Mouse (Mus musculus) heart, embryonic 12.5 days (tissue): Measurements from ENCODE around the gene Kdelc2. TPM values are rescaled to one million over a fixed set of nuclear protein-coding genes. Genes with fewer than 3 reads are reported as not detected.

Experiments
- ATAC-seq: fragments of 200-750 bp; cut with Nextera tagmentation; 2 replicates; pipeline ENCODE4 v1.8.0; 2017; ENCODE audit warnings: moderate TSS enrichment, moderate library complexity; ENCODE audit not compliant: insufficient number of reproducible peaks, low FRiP score
- H3K27ac ChIP-seq: fragments of 300-500 bp; sonication (generic); 2 replicates; pipeline ENCODE4 v1.5.1; 2016; ENCODE audit warnings: mild to moderate bottlenecking, moderate library complexity; ENCODE audit not compliant: poor library complexity, severe bottlenecking
- H3K27me3 ChIP-seq: fragments of 300-500 bp; sonication (generic); replicated peaks from 2 replicates; pipeline ENCODE4 v1.6.1; 2016; ENCODE audit warnings: mild to moderate bottlenecking, moderate library complexity
- H3K36me3 ChIP-seq: fragments of 300-500 bp; sonication (generic); 2 replicates; pipeline ENCODE4 v1.6.1; 2016; ENCODE audit warnings: mild to moderate bottlenecking, moderate library complexity
- H3K4me1 ChIP-seq: fragments of 300-500 bp; sonication (generic); replicated peaks from 2 replicates; pipeline ENCODE4 v1.6.1; 2016; ENCODE audit warnings: mild to moderate bottlenecking
- H3K4me2 ChIP-seq: fragments of 300-500 bp; sonication (generic); 2 replicates; pipeline ENCODE4 v1.6.1; 2016; ENCODE audit warnings: mild to moderate bottlenecking, moderate library complexity
- H3K4me3 ChIP-seq: fragments of 300-500 bp; sonication (generic); 2 replicates; pipeline ENCODE4 v1.5.1; 2016; ENCODE audit warnings: mild to moderate bottlenecking
- H3K9ac ChIP-seq: fragments of 300-500 bp; sonication (generic); 2 replicates; pipeline ENCODE4 v1.6.1; 2016; ENCODE audit warnings: mild to moderate bottlenecking, moderate library complexity
- H3K9me3 ChIP-seq: fragments of 300-500 bp; sonication (generic); replicated peaks from 2 replicates; pipeline ENCODE4 v1.6.1; 2016; ENCODE audit warnings: mild to moderate bottlenecking, moderate library complexity
- WGBS: fragments of 180-500 bp; shearing (Covaris S2); methylation state at CpG from one replicate; pipeline ENCODE4 v1.1.7; 2016; 5-methylcytosine and 5-hydroxymethylcytosine counted together
- polyA plus RNA-seq: library from polyadenylated mRNA; unstranded; fragments of >200 nt; fragmentation: Nextera tagmentation; extraction: Ambion mirVana; gene quantifications from 2 replicates; pipeline ENCODE4 v1.2.1, GENCODE M21; 2016

The Kdelc2 gene
- polyA plus RNA-seq, 1 experiment from 2014 or later: 27.1 TPM

GRCm38 (mm10) chr9:53404050-53404752 is 20.4 kb downstream of the Kdelc2 start:
- Histone ChIP-seq H3K4me3 (no peak overlapping the region), H3K4me2 (no peak overlapping the region; the same call in 1 of the 2 replicates), H3K27me3 (no peaks in the 10 kb centered on the region), H3K27ac (no peak overlapping the region), H3K9ac (no peak overlapping the region), H3K36me3 (peaks cover 7% of the 10 kb centered on the region; the same call in 1 of the 2 replicates), H3K9me3 (no peaks in the 10 kb centered on the region), H3K4me1 (peaks cover 14% of the 10 kb centered on the region)
- ATAC-seq: no peak
- 78% methylated on average over 6 of the region's 6 CpGs for WGBS

- Histone ChIP-seq H3K36me3 (no peaks in the 10 kb centered on the region), H3K9me3 (no peaks in the 10 kb centered on the region), H3K9ac (peak overlapping the region; percentile 34; the same call in 1 of the 2 replicates), H3K27ac (peak overlapping the region; percentile 49; the same call in 1 of the 2 replicates), H3K4me1 (peaks cover 14% of the 10 kb centered on the region), H3K4me3 (peak overlapping the region; percentile 50), H3K4me2 (peak overlapping the region; percentile 73), H3K27me3 (no peaks in the 10 kb centered on the region)
- ATAC-seq: peak; percentile 84
- WGBS: 25% methylated on average over 21 of the region's 21 CpGs
Observed at GRCm38 (mm10) chr9:53404753-53405722, 21.2 kb downstream of the Kdelc2 start.

- no peaks in the 10 kb centered on the region for H3K36me3 ChIP-seq
- no peak overlapping the region for H3K4me2 ChIP-seq
- no peak overlapping the region for H3K9ac ChIP-seq
- no peaks in the 10 kb centered on the region for H3K9me3 ChIP-seq
- no peak overlapping the region for H3K27ac ChIP-seq
- whole genome bisulfite sequencing: 78% methylated on average over 4 of the region's 4 CpGs
- no peak overlapping the region for H3K4me3 ChIP-seq
- H3K4me1 ChIP-seq: 0 out of 2 replicates have a peak, but pooled peaks cover 5% of the 10 kb centered on the region
- no peak for ATAC-seq
- no peaks in the 10 kb centered on the region for H3K27me3 ChIP-seq
Observed at GRCm38 (mm10) chr9:53408548-53408947, 24.7 kb downstream of the Kdelc2 start.

GRCm38 (mm10) chr9:53408953-53409361 is 25.1 kb downstream of the Kdelc2 start:
- Histone ChIP-seq H3K9ac (no peak overlapping the region), H3K4me1 (0 out of 2 replicates have a peak, but pooled peaks cover 5% of the 10 kb centered on the region), H3K4me2 (no peak overlapping the region), H3K27ac (no peak overlapping the region), H3K9me3 (no peaks in the 10 kb centered on the region), H3K36me3 (no peaks in the 10 kb centered on the region), H3K4me3 (no peak overlapping the region), H3K27me3 (no peaks in the 10 kb centered on the region)
- ATAC-seq: no peak
- WGBS: 56% methylated on average over 2 of the region's 2 CpGs

- Histone ChIP-seq H3K27me3 (no peaks in the 10 kb centered on the region), H3K4me1 (0 out of 2 replicates have a peak, but pooled peaks cover 4% of the 10 kb centered on the region), H3K9me3 (no peaks in the 10 kb centered on the region), H3K4me3 (no peak overlapping the region), H3K36me3 (no peaks in the 10 kb centered on the region), H3K27ac (no peak overlapping the region), H3K4me2 (no peak overlapping the region), H3K9ac (no peak overlapping the region)
- no peak for ATAC-seq
- 87% methylated on average over 3 of the region's 3 CpGs for WGBS
Observed at GRCm38 (mm10) chr9:53409427-53409826, 25.6 kb downstream of the Kdelc2 start.

- H3K9ac ChIP-seq: no peak overlapping the region
- H3K27ac ChIP-seq: no peak overlapping the region
- no peaks in the 10 kb centered on the region for H3K4me1 ChIP-seq
- H3K9me3 ChIP-seq: peaks cover 7% of the 10 kb centered on the region; the same call in 1 of the 2 replicates
- no peaks in the 10 kb centered on the region for H3K27me3 ChIP-seq
- 44% methylated on average over 9 of the region's 9 CpGs for WGBS
- H3K4me3 ChIP-seq: no peak overlapping the region
- H3K36me3 ChIP-seq: no peaks in the 10 kb centered on the region
- 0 out of 2 replicates have a peak, but pooled peaks have one; percentile 61 for ATAC-seq
- H3K4me2 ChIP-seq: no peak overlapping the region
Observed at GRCm38 (mm10) chr9:53422133-53422896, 38.5 kb downstream of the Kdelc2 start.

GRCm38 (mm10) chr9:53426726-53427125 is 42.9 kb downstream of the Kdelc2 start:
- Histone ChIP-seq H3K36me3 (no peaks in the 10 kb centered on the region), H3K4me2 (no peak overlapping the region), H3K27me3 (no peaks in the 10 kb centered on the region), H3K4me1 (no peaks in the 10 kb centered on the region), H3K9me3 (no peaks in the 10 kb centered on the region), H3K4me3 (no peak overlapping the region), H3K9ac (no peak overlapping the region), H3K27ac (no peak overlapping the region)
- 78% methylated on average over 3 of the region's 3 CpGs for WGBS
- no peak for ATAC-seq

- ATAC-seq: no peak
- no peak overlapping the region for H3K9ac ChIP-seq
- H3K4me1 ChIP-seq: no peaks in the 10 kb centered on the region
- 69% methylated on average over 3 of the region's 3 CpGs for WGBS
- H3K27me3 ChIP-seq: no peaks in the 10 kb centered on the region
- H3K36me3 ChIP-seq: no peaks in the 10 kb centered on the region
- no peak overlapping the region for H3K27ac ChIP-seq
- no peak overlapping the region for H3K4me2 ChIP-seq
- H3K4me3 ChIP-seq: no peak overlapping the region
- H3K9me3 ChIP-seq: no peaks in the 10 kb centered on the region
Observed at GRCm38 (mm10) chr9:53427638-53428037, 43.8 kb downstream of the Kdelc2 start.

GRCm38 (mm10) chr9:53435830-53436570 is 52.2 kb downstream of the Kdelc2 start:
- H3K4me1 ChIP-seq: peaks cover 5% of the 10 kb centered on the region; the same call in 1 of the 2 replicates
- no peak overlapping the region for H3K4me3 ChIP-seq
- H3K9me3 ChIP-seq: no peaks in the 10 kb centered on the region
- H3K9ac ChIP-seq: no peak overlapping the region
- no peak overlapping the region for H3K27ac ChIP-seq
- ATAC-seq: no peak
- no peak overlapping the region for H3K4me2 ChIP-seq
- peaks cover 17% of the 10 kb centered on the region for H3K36me3 ChIP-seq
- WGBS: 78% methylated on average over 14 of the region's 14 CpGs
- H3K27me3 ChIP-seq: no peaks in the 10 kb centered on the region

- peaks cover 49% of the 10 kb centered on the region for H3K36me3 ChIP-seq
Observed at GRCm38 (mm10) chr9:53450609-53451008, 66.8 kb downstream of the Kdelc2 start.

More at GRCm38 (mm10) chr9:53450609-53451008, 66.8 kb downstream of the Kdelc2 start:
- H3K4me3 ChIP-seq: no peak overlapping the region
- WGBS: 88% methylated on average over 1 of the region's 1 CpGs
- H3K27ac ChIP-seq: no peak overlapping the region
- H3K9ac ChIP-seq: no peak overlapping the region
- no peaks in the 10 kb centered on the region for H3K9me3 ChIP-seq
- no peak for ATAC-seq
- no peaks in the 10 kb centered on the region for H3K4me1 ChIP-seq
- H3K4me2 ChIP-seq: no peak overlapping the region
- H3K27me3 ChIP-seq: no peaks in the 10 kb centered on the region
